Mouse (Mus musculus): ENCODE measurements around the gene Myo18b.

Gene Myo18b

DNA sequence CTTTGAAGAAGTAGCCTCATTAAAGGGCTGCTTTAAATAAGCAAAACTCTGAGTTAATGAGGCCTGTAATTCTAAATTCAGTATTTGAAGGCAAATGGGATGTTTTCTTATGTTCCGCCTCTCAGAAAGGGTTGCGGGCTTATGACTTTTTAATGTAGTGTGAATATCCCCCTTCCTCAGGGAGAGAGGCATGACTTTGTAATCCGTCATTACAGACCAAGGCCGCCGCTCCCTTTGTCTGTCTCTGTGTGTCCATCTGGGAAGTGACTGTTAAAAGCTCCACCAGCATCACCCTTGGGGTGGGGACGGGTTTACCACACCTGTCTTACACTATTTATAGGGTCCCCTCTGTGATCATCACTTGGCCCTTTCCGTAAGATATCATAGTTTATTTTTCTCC lies 100.1 kb downstream of the Myo18b start:
- no peak for DNase-seq

DNA sequence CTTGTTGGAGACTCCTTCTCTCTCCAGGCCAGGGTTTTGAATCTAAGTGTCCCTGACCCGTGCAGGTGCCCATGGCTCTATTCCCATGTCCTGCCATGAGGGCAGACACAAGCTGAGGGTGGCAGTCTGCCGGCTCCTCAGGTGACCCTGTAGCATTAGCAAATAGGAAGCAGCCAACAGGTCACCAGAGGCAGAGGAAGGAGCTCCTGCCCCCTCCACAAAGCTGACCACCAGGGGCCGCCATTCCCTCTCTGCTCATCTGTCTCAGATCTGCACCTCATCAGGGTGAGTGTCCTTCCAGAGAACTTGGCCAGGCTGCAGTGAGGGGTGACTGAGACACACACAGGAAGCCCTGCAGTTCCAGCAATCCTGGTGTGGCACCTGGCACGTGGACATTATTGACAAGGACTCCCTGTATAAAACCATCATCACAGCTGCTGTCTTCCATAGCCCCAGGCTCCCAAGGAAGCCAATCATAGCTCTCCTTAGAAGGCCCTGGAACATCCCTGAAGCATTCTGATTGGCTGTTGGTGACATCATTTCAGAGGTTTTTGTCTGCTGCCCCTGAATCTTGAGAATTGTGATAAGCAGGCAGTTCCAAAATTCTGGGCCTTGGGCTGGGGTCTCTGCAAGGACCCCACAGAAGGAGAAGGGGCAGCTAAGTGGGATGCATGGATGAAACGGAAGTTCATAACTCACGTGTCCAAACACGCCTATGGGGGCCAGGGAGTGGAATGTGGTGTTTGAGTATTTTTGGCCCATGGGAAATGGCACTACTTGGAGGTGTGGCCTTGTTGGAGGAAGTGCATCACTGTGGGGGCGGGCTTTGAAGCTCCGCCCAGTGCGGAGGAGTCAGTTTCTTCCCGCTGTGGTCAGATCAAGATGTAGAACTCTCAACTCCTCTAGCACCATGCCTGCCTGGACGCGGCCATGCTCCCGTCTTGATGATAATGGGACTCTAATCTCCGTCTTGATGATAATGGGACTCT lies 104.1 kb downstream of the Myo18b start:
- DNase-seq: no peak

DNA sequence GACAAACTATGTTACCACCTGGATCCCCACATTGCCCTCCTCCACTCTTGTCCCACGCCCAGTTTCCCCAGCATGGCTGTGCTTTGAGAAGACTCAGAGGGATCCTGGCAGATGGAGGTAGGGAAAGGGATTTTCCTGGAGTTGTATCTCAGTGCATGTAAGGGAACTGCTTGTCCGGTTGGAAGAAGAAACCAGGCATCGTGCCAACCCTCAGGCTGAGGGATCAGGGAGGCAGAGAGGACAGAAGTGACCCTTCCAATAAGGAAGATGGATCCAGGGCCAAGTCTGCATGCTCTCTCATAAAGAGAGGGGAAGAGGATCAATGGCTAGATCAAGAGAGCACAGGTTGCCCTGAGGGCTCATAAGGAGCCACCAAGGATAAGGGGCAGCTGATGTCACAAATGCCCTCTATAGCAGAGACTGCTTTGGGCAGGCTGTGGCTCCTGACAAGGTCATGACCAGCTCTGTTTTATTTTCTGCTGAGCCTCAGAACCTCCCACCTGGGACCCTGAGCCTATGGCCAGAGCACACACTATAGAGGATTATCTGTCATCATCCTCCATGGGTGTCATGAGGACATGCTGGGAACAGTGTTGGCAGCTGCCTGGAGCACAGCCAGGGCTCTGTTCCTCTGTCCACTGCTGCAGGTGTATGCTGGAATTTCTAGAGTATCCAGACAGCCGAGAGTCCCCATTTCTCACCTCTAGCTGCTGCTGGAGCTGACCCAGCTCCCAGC lies 105.6 kb downstream of the Myo18b start:
- no peak for DNase-seq

DNA sequence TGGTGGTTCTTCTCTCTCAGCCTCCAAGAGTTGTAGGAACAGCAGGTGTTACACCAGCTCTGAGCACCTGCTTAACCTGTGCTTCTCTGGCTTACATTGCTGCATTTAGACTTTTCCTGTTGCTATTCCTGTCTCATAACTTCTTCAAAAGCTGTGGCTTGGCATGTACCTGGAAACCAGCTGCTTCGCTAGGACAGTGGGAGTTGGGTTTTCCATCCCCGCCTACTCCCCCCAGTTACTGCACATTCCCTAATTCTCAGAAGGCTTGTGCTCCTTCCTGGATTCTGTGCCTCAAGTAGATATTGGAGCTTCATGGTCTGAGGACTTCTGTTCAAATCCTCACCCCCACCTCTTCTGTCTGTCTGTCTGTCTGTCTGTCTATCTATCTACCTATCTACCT lies 107.7 kb downstream of the Myo18b start:
- DNase-seq: no peak

DNA sequence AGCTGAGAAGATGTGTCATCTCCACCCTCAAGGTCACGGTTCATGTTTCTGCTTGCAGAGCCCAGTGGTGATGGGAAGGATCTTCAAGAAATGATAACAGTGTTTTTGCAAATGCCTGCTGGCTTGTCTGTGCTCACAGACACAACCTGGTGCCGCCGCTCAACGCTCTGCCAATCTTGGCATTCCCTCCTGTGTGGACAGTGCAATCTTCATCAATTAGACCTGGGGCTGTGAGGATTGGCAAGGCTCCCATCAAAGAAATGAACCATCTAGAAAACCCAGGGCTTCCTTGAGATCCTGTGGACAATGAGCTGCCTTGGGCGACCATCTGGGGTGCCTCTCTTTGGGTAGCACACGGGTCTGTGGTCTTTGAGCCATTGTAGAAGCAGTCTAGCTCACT lies 109.4 kb downstream of the Myo18b start:
- DNase-seq: no peak

DNA sequence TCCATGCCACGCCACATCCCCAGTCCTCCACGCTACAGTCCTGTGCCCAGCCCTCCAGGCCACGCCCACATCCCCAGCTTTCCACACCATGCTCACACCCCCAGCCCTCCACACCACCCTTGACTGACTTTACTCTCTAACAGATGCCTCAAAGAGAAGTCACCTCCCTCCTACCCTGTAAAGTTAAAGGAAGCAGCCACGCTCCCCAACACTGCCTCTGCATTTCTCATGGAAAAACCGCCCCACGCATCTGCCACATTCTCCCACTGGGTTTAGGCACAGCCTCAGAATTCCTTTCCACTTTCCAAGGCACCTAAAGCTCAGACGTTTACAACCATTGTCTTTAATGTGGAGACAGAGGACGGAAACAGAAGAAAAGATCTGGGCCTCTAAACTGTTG lies 110.1 kb downstream of the Myo18b start:
- DNase-seq: no peak

DNA sequence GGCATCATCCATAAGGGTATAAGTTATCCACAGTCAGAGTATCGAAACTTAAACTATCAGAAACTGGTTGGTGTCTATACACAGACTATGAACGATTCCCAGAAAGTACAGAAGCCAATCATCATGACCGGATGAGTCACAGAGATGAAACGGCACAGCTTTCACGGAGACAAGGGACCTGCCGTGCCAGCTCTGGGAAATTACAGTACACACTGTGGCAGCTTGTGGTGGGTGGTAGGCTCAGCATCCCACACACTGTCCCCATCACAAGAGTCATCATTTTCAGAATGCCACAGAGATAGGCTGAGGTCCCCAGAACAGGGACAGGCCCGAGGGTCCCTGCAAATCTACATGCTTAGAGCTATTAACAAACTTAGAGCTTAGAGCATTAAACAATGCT lies 114.4 kb downstream of the Myo18b start:
- DNase-seq: no peak

DNA sequence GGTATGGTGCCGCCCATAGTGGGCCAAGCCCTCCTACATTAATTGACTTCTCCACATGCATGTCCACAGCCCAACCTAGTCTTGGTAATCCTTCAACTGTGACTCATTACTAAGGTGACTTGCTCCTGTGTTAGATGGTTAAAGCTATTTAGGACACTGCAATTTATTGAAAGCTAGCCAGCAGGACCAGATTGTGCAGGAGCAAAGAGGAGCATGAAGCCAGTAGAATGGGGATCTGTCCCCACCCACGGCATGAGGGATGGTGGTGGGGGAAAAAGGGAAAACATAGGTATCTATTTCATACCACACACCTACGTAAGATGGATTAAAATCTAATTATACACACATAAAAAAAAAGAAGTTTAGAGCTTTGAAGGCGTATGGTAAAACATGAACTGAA lies 114.9 kb downstream of the Myo18b start:
- no peak for DNase-seq

DNA sequence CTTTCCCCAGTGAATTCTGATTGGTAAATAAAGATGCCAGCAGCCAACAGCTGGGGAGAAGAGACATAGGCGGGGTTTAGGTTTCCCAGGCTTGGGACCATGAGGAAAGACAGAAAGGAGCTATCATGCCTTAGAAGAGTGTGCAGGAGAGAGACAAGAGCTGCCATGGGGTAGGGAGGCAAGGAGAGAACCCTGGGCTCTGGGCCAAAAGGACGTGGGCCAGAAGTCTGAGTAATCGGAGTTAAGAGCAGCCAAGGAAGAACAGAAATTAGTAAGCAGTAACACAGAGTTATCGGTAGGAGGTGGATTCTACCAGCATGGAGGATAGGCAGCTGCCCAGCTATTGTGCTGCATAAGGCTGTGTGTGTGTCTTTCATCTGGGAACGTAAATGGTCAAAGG lies 115.8 kb downstream of the Myo18b start:
- DNase-seq: peak; percentile 43 to 61

DNA sequence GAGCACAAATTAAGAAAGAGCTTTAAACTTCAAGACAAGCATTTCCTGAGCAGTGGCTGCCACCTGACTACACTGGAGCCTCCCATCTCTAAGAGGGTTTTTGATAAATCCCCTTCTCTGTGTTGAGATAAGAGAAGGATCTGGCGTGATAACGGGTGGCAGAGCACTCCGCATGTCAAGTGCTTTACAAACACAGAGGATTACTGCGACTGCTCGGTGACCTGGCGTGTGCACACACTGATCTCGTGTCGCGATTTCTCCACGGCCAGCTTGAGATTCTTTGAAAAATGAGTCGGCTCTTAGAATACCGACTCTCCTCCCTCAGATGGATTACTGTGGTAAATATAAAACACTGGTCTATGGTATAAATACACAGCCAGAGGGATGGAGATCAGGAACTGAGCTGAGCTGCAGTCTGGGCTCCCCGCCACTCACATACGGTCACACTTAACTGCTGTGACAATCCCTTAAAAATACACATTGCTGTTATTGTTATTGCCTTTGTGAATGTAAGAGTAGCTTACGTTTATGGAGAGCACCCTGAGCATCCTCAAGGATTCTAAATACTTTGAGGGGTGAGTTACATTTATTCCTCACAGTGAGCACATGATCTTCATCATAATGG lies 119.3 kb downstream of the Myo18b start:
- peak; percentile 5 to 67 for DNase-seq

DNA sequence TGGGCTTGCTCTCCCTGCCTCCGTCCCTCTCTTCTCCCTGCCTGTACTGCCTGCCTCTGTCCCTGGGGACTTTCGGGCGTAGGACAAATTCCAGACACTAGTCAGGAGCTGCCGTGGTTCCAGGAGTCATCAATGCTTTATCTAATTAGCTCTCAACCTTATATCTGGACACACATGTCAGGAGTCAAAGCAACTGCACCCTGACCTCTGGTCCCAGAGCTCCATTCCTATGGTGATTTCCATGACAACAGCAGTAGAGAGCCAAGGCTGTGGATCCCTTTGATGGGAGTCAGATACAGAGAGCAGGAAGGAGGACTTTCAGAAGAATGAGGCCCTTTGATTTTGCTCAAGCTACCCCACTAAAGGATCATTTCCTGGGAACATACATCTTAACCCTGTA lies 122.7 kb downstream of the Myo18b start:
- no peak for DNase-seq

DNA sequence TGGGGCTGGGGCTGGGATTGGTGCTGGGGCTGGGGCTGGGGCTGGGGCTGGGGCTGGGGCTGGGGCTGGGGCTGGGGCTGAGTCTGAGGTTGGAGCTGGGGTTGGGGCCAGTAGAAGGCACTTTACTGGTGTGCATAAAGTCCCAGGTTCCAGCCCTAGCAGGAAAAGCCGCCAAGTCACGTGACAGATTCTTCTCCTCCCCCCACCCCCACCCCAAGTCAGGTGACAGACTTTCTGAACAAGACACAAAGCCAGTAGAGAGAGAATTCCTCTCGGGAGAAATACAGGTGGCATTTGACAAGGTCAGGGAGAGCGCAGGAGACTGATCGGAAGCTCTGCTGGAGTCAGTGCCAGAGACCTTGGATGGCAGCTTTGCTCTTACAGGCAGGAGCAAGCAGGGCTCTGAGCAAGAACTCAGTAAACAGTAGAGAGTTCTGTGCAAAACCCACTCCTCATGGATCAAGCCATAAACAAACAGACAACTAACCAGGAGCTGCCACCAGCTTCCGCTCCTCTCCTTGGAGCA lies 124.7 kb downstream of the Myo18b start:
- no peak for DNase-seq

DNA sequence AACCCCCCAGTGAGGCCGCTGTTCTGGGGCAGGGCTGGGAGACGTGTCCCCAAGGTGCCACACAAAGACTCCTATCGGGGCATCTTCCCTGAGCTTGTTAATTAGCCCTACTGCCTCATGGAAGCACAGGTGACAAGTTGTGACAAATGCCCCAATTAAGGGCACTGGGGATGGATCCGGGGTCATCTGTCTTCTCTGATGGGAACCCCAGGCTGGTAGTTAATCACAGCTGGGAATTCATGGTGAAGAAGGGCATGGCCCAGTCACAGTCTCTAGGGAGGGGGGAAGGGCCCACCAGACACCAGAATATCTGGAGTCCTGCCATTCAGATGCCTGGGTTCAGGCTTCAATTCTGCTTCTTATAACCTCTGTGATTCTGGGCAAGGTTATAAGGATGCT lies 126.4 kb downstream of the Myo18b start:
- DNase-seq: no peak

DNA sequence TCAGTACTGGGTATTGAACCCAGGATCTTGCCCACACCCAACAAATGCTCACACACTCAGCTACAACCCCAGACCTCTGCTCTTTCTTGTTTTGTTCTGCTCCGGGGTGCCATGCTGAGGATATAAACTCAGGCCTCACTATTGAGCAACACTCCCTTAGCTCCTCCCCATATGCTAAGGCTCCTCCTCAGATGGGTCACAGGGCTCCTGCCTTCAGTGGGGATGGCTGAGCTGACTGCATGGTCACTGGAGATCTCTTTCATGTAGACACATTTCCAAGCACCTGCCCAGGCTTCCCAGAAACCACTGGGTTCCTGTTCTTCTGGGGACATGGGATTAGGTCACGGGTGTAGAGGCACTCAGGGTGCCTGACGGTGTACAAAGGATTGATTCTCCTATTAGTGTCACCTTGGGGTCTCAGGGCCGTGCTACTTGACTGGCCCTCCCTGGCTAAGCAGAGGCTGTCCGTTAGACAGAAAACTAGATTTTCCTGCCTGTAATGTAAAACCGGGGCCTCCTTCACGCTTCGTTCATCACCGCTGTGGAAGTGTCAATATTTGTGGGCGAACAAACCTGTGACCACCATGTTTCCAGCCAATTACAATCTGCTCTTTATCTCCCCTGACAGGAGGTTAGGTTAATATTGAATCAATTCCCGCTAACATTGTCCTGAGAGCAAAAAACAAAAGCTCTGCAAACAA lies 127.0 kb downstream of the Myo18b start:
- DNase-seq: no peak

DNA sequence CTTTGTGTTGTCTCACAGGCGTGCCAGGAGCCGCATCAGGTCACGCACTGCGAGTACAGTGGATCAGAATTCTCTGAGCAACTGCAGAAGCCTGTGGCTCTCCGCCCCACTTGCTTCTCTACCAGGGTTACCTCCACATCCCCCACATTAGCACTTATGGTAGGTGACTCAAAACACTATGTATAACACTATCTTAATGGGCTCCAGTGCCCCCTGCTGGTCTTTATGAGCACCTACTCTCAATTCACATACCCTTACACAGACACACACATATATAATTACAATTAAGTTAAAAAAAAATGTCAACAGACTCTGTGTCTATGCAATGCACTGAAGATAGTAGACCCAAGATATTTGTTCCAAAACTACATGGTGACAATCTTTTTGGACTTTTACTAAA lies 127.6 kb downstream of the Myo18b start:
- no peak for DNase-seq

DNA sequence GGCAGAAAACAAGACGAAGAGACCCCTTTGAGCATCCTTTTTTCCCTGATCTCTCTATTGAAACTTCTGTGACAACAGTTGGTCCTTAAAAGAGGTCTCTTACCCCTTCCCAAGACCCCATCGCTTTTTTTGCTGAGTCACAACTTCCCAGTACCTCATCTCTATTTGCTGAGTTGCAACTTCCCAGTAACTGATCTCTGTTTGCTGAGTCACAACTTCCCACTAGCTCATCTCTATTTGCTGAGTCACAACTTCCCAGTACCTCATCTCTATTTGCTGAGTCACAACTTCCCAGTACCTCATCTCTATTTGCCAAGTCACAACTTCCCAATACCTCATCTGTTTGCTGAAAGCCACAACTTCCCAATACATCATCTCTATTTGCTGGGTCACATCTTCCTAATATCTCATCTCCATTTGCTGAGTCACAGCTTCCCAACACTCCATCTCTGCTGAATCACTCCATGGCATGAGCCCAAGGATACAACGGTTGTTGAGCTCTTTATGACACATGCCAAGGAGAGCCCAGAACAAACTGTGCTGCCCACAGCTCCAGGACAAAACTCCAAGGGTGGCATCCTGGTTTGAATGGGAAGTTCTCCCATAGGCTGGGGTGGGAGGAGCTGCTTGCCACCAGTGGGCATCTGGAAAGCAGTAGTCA lies 134.6 kb downstream of the Myo18b start:
- DNase-seq: no peak

DNA sequence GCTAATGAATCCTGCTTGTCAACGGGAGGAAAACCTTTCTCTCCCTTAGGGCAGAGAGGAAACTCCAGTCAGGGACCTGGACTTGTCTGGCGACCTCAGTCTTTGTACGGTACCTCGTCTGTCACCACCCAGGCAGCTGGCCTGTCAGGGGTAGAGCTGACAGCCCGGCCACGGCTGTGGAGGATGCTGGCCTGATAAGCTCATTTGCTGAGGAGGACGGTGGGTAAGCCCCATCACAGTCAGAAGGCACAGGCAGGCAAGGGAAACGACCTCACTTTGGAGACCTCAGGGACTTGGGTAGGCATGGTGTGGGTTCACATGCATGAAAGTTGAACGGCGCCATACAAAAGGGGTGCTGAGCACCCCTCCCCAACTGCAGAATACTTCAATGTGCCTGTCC lies 140.6 kb downstream of the Myo18b start:
- no peak for DNase-seq

DNA sequence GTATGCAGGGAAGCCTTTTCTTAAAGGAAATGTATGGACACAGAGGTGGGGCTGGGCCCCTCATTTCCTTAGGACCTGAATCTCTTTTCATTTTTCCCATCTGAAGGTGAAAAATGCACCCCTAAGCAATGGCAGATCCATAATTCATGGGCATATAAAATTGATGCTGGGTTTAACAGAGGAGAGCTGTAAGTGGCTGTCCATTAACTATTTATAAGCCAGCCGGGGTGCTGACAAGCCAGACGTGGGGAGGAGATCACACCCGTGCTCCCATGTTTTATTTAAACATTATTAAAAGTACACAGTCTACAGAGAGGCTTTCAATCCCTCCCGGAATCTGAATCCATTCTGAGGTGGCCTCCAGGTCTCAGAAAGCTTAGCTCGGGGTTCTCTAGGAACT lies 146.5 kb downstream of the Myo18b start:
- no peak for DNase-seq

DNA sequence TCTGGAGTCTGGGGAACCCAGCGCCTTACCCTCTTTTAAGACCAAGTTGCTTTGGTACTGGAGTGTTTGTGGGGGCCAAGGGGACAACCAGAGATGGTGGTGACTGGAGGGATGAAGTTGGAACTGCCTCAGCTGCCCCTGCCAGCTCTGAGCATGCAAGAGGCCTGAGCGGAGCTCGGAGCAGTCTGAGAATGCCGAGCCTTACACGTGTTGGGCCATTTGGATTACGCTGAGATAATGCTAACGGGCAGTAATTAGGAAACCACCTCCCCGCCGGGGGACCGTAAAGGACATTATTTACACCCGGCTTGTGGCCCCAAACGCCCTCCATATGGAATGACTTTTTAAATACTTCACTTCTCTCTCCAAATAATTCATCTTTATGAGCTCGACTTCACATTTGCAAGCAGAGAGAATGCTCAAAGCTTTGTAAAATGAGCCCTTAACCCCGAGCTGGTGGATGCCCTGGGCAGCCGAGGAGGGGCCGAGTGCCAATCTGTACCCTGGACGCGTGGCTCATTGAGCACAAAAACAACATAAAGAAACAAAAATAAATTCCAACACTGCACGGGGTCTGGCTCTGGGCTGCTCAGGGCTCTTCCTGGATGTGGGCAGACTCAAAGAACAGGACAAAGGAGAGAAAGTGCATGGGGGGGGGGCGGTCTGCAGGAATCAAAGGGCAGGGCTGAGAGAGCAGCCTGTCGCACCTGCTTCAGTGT lies 148.0 kb downstream of the Myo18b start:
- DNase-seq: no peak

DNA sequence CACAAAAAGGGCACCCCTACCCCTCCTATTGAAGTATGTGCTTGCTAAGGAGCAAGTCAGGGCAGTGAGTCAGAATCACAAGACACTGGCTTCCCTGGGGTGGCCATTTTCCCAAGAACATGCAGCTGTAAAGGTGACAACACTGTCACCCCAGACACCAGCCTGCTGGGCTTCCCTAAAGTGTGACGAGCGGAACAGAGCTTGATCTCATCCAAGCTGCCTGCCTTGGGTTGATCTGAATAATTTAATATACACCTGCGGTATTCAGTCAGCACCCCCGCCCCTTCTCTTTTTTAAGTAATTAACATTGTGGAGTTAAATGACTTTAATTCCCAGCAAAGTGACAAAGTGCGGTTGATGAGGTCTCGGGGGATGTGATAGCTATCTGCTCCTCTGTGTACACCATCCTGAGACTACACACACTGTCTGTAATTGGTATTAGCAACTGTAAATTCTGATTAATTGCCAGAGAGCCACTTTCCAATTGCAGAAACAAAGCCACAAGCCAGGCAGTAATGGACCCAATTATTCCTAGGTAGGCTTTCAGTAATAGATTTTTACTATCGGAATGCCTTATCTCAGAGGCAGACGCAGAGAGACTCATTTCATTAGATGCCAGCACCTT lies 148.7 kb downstream of the Myo18b start:
- DNase-seq: no peak

DNA sequence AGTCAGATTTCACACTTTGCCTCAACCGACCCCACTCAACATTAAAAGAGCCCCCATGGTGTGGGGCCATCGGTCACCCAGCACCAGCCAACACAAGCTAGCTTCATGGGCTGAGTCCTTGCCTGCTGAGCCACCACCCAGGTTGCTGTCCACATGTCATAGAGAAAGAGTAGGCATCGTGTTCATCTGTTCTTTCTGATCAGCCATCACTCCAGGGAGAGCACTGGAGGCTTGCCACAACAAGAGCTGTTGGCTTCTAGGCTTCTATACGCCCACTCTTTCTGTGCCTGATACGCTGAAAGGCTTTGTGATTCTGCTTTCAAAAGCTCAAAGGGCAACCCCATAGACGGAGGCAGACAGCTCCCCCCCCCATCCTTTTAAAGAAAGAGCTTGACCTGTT lies 151.0 kb downstream of the Myo18b start:
- DNase-seq: no peak
